Mouse (Mus musculus) G1E-ER4 (cell line): ENCODE data around the gene Tmem121. TPM values are rescaled to one million over a fixed set of nuclear protein-coding genes. Genes with fewer than 3 reads are reported as not detected.

Experiments used
- GATA1 ChIP-seq: IDR thresholded peaks from one replicate; pipeline ENCODE4 v1.8.0; 2012; ENCODE audit warnings: low read length, inconsistent platforms
- polyA plus RNA-seq: library from polyadenylated mRNA; stranded (reverse); fragments of >175 nt; gene quantifications from 2 replicates; pipeline ENCODE4 v1.2.3, GENCODE M21; 2012

Gene Tmem121
- polyA plus RNA-seq, 1 experiment: not detected

- no peak for TF ChIP-seq GATA1
These were observed 15.6 kb downstream of the Tmem121 start for GRCm38 (mm10) chr12:113201301-113201700.

- TF ChIP-seq GATA1: no peak
These were observed 16.3 kb downstream of the Tmem121 start for GRCm38 (mm10) chr12:113202008-113202407.

GRCm38 (mm10) chr12:113203522-113203921 is 17.8 kb downstream of the Tmem121 start:
- TF ChIP-seq GATA1: no peak

GRCm38 (mm10) chr12:113205251-113205942 is 19.7 kb downstream of the Tmem121 start:
- TF ChIP-seq GATA1: no peak

GRCm38 (mm10) chr12:113207737-113208136 is 22.0 kb downstream of the Tmem121 start:
- TF ChIP-seq GATA1: no peak

- no peak for TF ChIP-seq GATA1
These were observed 25.1 kb downstream of the Tmem121 start for GRCm38 (mm10) chr12:113210586-113211378.

- no peak for TF ChIP-seq GATA1
These were observed 26.0 kb downstream of the Tmem121 start for GRCm38 (mm10) chr12:113211772-113212171.

GRCm38 (mm10) chr12:113212326-113212924 is 26.7 kb downstream of the Tmem121 start:
- TF ChIP-seq GATA1: no peak

- TF ChIP-seq GATA1: no peak
These were observed 27.5 kb downstream of the Tmem121 start for GRCm38 (mm10) chr12:113213226-113213625.

GRCm38 (mm10) chr12:113214072-113214808 is 28.5 kb downstream of the Tmem121 start:
- TF ChIP-seq GATA1: no peak

GRCm38 (mm10) chr12:113214972-113215666 is 29.4 kb downstream of the Tmem121 start:
- TF ChIP-seq GATA1: no peak

GRCm38 (mm10) chr12:113215667-113216346 is 30.1 kb downstream of the Tmem121 start:
- TF ChIP-seq GATA1: no peak

- no peak for TF ChIP-seq GATA1
These were observed 31.8 kb downstream of the Tmem121 start for GRCm38 (mm10) chr12:113217306-113218242.
